Mouse (Mus musculus) gastrocnemius, adult 2 months (tissue): ENCODE results near the gene E2f4. TPM values are rescaled to one million over a fixed set of nuclear protein-coding genes. Genes with fewer than 3 reads are reported as not detected.
A peak's percentile ranks its signal among the peaks of the same experiment; 100 is the strongest.

Experiments used
- DNase-seq: peaks from one replicate; pipeline ENCODE4 v3.0.0; 2022
- H3K27ac ChIP-seq: fragments of 200-600 bp; 2 replicates; pipeline ENCODE4 v1.8.1; 2022; ENCODE audit warnings: mild to moderate bottlenecking
- H3K4me3 ChIP-seq: fragments of 200-600 bp; 2 replicates; pipeline ENCODE4 v1.8.1; 2022; ENCODE audit warnings: mild to moderate bottlenecking, moderate library complexity
- CTCF ChIP-seq: fragments of 200-600 bp; IDR thresholded peaks from 2 replicates; pipeline ENCODE4 v1.8.1; 2022; ENCODE audit warnings: antibody characterized with exemption, mild to moderate bottlenecking, moderate library complexity
- intact Hi-C: fragments of 180-260 bp; cut with DNase I; formaldehyde crosslinking; loops from one replicate; pipeline ENCODE4 v1.15.1; 2025
- total RNA-seq, 2 experiments: library from RNA; stranded (reverse); gene quantifications; 2 replicates each; pipeline ENCODE4 v1.2.3; 2021

Gene E2f4
- total RNA-seq, 2 experiments from 2014 or later = 26.8 to 29.7 TPM

GRCm38 (mm10) chr8:105270916-105271186, 26.6 kb upstream of the E2f4 start:
- DNase-seq = no peak
- TF ChIP-seq CTCF = no peak
- Histone ChIP-seq H3K4me3 (no peak overlapping the region), H3K27ac (no peak overlapping the region)
- intact Hi-C loops = loop anchor here (10.0 kb wide), 1 partner anchor 616 kb away; no protein-coding TSS in a partner anchor

DNA sequence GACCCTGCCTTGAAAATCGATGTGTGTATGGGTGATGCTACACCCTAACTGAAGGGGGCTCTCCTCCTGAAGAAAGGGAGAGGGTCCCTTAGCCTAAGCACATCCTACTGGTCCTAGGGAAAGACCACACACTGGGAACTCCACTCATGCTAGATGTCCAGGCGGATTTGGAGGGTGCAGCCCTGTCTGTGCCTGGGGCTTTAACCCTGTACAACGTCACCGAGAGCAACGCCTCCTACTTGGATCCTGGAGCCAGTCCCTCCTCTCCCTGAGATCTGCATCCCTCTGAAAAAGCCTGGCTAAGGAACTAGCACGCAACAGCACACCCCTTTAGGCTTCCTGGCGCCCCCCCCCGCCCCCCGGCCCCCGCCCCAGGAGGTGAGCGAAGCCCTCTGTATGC, 22.1 kb upstream of the E2f4 start:
- peak; percentile 21 for DNase-seq
- intact Hi-C loops = loop anchor here (10.0 kb wide), 1 partner anchor 621 kb away; no protein-coding TSS in a partner anchor
- TF ChIP-seq CTCF = no peak
- Histone ChIP-seq H3K4me3 (peak overlapping the region; percentile 81), H3K27ac (peak overlapping the region; percentile 94)

DNA sequence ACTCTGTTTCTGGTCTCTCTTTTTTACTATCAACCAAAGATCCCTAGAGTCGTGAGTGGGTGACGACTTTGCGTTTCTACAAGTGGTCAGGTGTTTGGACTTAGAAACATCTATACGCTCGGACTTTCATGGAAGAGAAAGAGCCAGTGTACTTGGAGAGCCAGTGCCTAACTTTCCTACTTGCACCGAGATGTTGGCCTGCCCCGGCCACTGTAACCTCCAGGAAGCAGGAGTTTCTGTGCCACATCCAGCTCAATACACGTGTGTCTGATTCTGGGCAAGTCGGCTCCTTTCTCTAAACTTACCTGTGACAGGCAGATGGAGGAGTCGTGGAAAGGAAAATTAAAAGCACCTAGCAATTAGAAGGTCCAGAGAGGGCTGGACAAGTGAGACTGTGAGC, 21.6 kb upstream of the E2f4 start, which contains the start of gene Nol3:
Nol3 (plus strand) TSS at position 301 of the 400 bp plus-strand sequence.
- DNase-seq = no peak
- Histone ChIP-seq H3K4me3 (peak within 1 kb of the TSS; percentile 81), H3K27ac (peak within 1 kb of the TSS; percentile 94)
- no peak for TF ChIP-seq CTCF
- intact Hi-C loops = loop anchor here (10.0 kb wide), 1 partner anchor 621 kb away; no protein-coding TSS in a partner anchor

GRCm38 (mm10) chr8:105276292-105277120, 21.0 kb upstream of the E2f4 start:
- intact Hi-C loops = loop anchor here (10.0 kb wide), 1 partner anchor 622 kb away; no protein-coding TSS in a partner anchor
- peak; percentile 89 for DNase-seq
- TF ChIP-seq CTCF = no peak
- peak overlapping the region; percentile 94 for H3K27ac ChIP-seq
- peak overlapping the region; percentile 81 for H3K4me3 ChIP-seq

GRCm38 (mm10) chr8:105278911-105279334, 18.5 kb upstream of the E2f4 start:
- DNase-seq = peak; percentile 95
- Histone ChIP-seq H3K4me3 (peak overlapping the region; percentile 63), H3K27ac (peak overlapping the region; percentile 80)
- intact Hi-C loops = loop anchor here (10.0 kb wide), 1 partner anchor 624 kb away; no protein-coding TSS in a partner anchor
- peak; percentile 44 for TF ChIP-seq CTCF

DNA sequence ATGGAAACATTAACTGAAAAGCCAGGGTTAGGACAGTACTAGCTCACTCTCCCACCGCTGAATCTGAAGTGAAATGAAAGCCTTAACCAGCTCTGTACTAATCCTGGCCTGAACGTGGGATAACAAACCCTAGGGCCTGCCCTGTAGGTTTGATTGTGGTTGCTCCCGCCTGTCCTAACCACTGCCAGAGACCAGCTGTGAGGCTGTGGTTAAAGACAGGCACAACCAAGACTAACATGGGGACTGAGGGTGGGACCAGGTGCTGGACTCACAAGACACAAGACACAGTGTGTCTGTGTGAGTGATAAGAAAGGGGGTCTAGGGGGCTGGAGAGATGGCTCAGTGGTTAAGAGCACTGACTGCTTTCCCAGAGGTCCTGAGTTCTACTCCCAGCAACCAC, 16.9 kb upstream of the E2f4 start:
- Histone ChIP-seq H3K4me3 (no peak overlapping the region), H3K27ac (no peak overlapping the region)
- DNase-seq = no peak
- intact Hi-C loops = no loop called here
- TF ChIP-seq CTCF = no peak

DNA sequence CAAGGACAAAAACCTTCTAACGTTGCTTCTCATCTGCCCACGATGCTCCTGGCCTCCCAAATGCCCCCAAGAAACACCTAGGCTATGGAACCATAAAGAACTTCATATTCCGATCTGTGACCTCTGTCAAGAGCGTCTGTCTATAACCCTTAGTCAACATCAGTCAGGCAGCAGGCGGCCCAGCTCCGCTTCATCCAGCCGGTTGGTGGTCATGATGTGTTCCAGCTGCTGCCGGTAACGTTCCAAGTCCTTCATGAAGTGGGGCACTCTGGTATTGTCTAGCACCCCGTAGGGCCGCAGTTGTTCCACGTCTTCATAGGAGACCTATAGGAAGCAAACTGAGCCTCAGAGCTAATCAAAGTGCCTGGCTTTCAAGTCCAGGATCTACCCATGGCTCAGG, 15.6 kb upstream of the E2f4 start:
- intact Hi-C loops = no loop called here
- no peak overlapping the region for H3K27ac ChIP-seq
- TF ChIP-seq CTCF = no peak
- no peak overlapping the region for H3K4me3 ChIP-seq
- DNase-seq = no peak

DNA sequence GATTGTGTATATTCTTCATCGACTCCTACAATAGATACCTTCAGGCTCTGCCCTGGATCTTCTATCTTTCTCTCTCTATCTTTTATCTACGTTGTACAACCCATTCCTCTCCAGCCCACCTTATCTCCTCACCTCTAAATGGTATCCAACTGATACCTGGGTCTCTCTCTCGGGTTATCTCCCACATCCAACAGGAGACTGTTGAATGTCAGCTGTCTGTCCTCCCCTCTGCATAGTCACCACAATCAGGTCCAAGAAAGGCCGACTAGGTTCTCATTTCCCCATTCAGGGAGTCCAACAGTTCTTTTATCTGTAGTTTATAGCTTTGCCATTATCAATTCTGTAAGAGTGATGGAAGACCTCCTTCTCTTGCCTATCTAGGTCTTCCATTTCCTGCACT, 15.2 kb upstream of the E2f4 start:
- intact Hi-C loops = no loop called here
- Histone ChIP-seq H3K4me3 (no peak overlapping the region), H3K27ac (no peak overlapping the region)
- no peak for DNase-seq
- TF ChIP-seq CTCF = no peak

DNA sequence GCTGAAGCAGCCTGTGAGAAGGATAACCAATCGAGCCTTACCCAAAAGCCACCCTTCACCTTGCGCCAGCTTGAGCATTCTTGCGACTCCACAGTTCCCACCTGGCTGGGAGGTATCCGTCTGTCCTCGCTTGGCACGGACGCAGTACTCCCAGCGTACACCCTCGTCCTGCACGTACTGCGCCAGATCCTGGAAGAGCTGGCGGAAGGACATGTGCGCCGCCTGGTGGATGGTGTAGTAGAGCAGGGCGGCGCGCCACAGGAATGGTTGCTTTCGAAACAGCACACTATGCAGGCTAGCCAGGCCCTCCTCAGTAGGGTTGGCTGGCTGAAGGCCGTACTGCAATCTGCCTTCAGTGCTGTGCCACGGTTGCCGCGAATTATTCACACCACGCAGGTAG, 14.4 kb upstream of the E2f4 start:
- Histone ChIP-seq H3K27ac (no peak overlapping the region), H3K4me3 (peak overlapping the region; percentile 54)
- TF ChIP-seq CTCF = peak; percentile 76
- intact Hi-C loops = no loop called here
- peak; percentile 84 for DNase-seq

- DNase-seq = peak; percentile 22
- intact Hi-C loops = no loop called here
- no peak for TF ChIP-seq CTCF
- Histone ChIP-seq H3K4me3 (no peak overlapping the region), H3K27ac (no peak overlapping the region)
These were observed 11.9 kb upstream of the E2f4 start for GRCm38 (mm10) chr8:105285514-105285913.

GRCm38 (mm10) chr8:105286907-105287306, 10.6 kb upstream of the E2f4 start:
- intact Hi-C loops = no loop called here
- DNase-seq = no peak
- Histone ChIP-seq H3K4me3 (no peak overlapping the region), H3K27ac (no peak overlapping the region)
- TF ChIP-seq CTCF = no peak

DNA sequence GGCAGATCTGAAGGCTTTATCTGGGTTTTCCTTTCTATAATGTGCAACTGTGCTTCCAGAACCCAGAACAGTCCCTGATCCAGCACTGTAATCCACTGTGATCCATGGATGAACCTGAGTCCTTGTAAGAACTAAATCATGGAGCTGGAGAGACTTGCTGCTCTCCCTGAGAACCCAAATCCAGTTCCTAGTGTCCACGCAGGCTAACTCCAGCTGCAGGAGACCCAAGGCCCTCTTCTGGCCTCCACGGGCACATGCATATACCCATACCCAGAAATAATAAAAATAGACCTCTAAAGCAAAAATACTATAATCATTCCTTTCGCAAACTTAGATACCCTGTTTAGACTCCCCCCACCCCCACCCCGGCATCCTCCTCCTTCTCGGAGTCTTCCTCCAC, 9.2 kb upstream of the E2f4 start:
- H3K27ac ChIP-seq = no peak overlapping the region
- intact Hi-C loops = no loop called here
- DNase-seq = peak; percentile 9
- no peak for TF ChIP-seq CTCF
- H3K4me3 ChIP-seq = no peak overlapping the region

DNA sequence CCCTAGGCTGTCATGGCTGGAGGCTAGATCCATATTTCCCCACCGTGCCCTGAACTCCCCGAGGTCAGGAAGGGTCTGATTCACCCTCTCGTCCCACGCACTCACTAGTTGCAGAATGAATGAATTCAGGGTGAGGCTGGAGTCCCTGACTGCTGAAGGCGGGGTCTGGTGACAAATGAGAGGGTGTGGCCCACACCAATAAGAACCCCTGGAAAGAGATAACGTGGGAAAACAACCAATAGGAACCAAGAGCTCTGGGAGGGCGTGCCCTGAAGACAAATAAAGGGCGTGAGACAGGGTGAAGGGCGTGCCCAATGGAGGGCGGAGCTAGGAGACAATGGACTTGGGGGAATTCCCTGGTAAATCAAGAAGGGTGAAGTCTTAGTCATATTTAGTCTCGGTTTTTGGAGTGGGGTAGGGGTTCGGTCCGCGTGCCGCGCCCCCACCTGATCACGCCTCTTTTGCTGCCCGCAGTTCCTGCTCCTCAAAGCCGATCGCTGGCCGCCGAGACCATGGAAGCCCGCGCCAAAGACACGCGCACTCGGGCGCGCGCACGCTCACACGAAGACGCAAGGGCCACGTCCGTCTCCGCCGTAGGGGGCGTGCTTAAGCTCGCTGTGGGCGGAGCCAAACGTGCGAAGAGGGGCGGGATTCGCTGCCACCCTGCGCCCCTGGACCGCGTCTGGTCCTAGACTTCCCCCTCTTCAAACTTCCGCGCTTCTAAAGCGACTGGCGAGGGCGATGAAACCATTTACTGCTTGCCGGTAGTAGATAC, 8.3 kb upstream of the E2f4 start:
- intact Hi-C loops = no loop called here
- H3K27ac ChIP-seq = peak overlapping the region; percentile 78
- TF ChIP-seq CTCF = peak; percentile 23; the same call in 1 of the 2 replicates
- peak overlapping the region; percentile 78 for H3K4me3 ChIP-seq
- DNase-seq = peak; percentile 94
